8 mouse cellular contexts compared by ENCODE assay signal in the genomic region with DNA sequence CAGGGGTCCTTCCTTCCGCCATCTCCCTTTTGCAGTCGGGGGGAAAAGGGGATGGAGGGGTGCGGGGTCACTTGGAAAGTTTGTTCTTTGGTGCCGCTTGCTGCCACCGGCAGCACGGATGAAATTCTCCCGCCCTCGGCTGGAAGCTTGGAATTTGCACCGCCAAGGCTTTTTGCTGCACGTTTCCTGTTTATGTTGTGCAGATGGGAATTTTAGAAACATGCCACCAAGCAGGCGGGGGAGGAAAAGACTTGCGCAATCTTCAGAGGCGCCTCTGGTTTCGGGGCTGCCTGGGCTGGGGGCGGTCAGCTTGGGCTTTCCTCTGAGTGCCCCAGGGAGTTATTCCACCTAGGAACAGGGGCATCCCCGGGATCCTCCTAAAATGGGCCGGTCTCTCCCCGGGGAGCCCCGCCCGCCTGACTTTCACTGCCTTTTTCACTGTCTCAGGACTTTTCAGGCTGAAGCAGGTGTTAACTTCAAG. TPM values are rescaled to one million over a fixed set of nuclear protein-coding genes. Genes with fewer than 3 reads are reported as not detected.
DNase-seq lines count a peak whose midpoint lies in the region; ATAC-seq and TF ChIP-seq lines count a peak whose summit lies in the region.

No protein-coding gene starts in this region.

- no peak for ATAC-seq in heart, postnatal 0 days (ENCODE audit: insufficient read depth, low read depth)
- ATAC-seq in liver, embryonic 15.5 days (ENCODE audit: insufficient read depth), result peak; percentile 35; the same call in 1 of the 2 replicates
- ATAC-seq in neural tube, embryonic 15.5 days (ENCODE audit: low FRiP score), result peak; percentile 37
- no peak for ATAC-seq in granulocyte monocyte progenitor cell, adult 5-6 weeks (replicated peaks; ENCODE audit: poor library complexity, severe bottlenecking)

- H3K27me3 ChIP-seq in C2C12 (ENCODE audit: control insufficient read depth, insufficient read depth, insufficient read length), result no peaks in the 10 kb centered on the region
- H3K27me3 ChIP-seq in forebrain, embryonic 10.5 days (ENCODE audit: poor library complexity, severe bottlenecking), result peaks cover 24% of the 10 kb centered on the region
- no peaks in the 10 kb centered on the region for H3K27me3 ChIP-seq in heart, postnatal 0 days (ENCODE audit: control insufficient read depth, insufficient read depth, low read length)
- peaks cover 88% of the 10 kb centered on the region for H3K27me3 ChIP-seq in liver, embryonic 15.5 days
- H3K27me3 ChIP-seq in neural tube, embryonic 15.5 days (replicated peaks), result 0 out of 2 replicates have a peak, but pooled peaks cover 4% of the 10 kb centered on the region

- no peaks in the 10 kb centered on the region for H3K9me3 ChIP-seq in forebrain, embryonic 10.5 days
- no peaks in the 10 kb centered on the region for H3K9me3 ChIP-seq in heart, postnatal 0 days (replicated peaks; ENCODE audit: control insufficient read depth, low read length)
- H3K9me3 ChIP-seq in liver, embryonic 15.5 days (replicated peaks), result no peaks in the 10 kb centered on the region
- no peaks in the 10 kb centered on the region for H3K9me3 ChIP-seq in neural tube, embryonic 15.5 days (replicated peaks)

- peaks cover 5% of the 10 kb centered on the region for H3K36me3 ChIP-seq in C2C12 (ENCODE audit: control insufficient read depth, insufficient read depth)
- no peaks in the 10 kb centered on the region for H3K36me3 ChIP-seq in forebrain, embryonic 10.5 days (replicated peaks)
- no peaks in the 10 kb centered on the region for H3K36me3 ChIP-seq in heart, postnatal 0 days (replicated peaks; ENCODE audit: control insufficient read depth, insufficient read depth, low read length)
- H3K36me3 ChIP-seq in liver, embryonic 15.5 days (replicated peaks), result no peaks in the 10 kb centered on the region
- no peaks in the 10 kb centered on the region for H3K36me3 ChIP-seq in neural tube, embryonic 15.5 days

- H3K27ac ChIP-seq in forebrain, embryonic 10.5 days, result peak overlapping the region; percentile 98
- H3K27ac ChIP-seq in heart, postnatal 0 days (ENCODE audit: low read depth), result peak overlapping the region; percentile 100
- peak overlapping the region; percentile 89 for H3K27ac ChIP-seq in liver, embryonic 15.5 days (replicated peaks)
- peak overlapping the region; percentile 99 for H3K27ac ChIP-seq in neural tube, embryonic 15.5 days (replicated peaks)

- H3K4me1 ChIP-seq in forebrain, embryonic 10.5 days, result peaks cover 26% of the 10 kb centered on the region
- peaks cover 35% of the 10 kb centered on the region for H3K4me1 ChIP-seq in heart, postnatal 0 days (ENCODE audit: control insufficient read depth, insufficient read depth)
- peaks cover 19% of the 10 kb centered on the region for H3K4me1 ChIP-seq in liver, embryonic 15.5 days (replicated peaks)
- H3K4me1 ChIP-seq in neural tube, embryonic 15.5 days, result peaks cover 31% of the 10 kb centered on the region

- peaks cover 30% of the 10 kb centered on the region for H3K79me2 ChIP-seq in C2C12 (ENCODE audit: control insufficient read depth, insufficient read depth)

- H3K4me3 ChIP-seq in C2C12 (ENCODE audit: insufficient read depth, poor library complexity, severe bottlenecking), result peak overlapping the region; percentile 45
- peak overlapping the region; percentile 93 for H3K4me3 ChIP-seq in forebrain, embryonic 10.5 days
- H3K4me3 ChIP-seq in heart, postnatal 0 days (ENCODE audit: low read depth, low read length), result peak overlapping the region; percentile 92
- H3K4me3 ChIP-seq in liver, embryonic 15.5 days (replicated peaks), result peak overlapping the region; percentile 63
- H3K4me3 ChIP-seq in neural tube, embryonic 15.5 days (replicated peaks), result peak overlapping the region; percentile 93

- no peak for TF ChIP-seq CTCF in C2C12 (IDR thresholded peaks at IDR 0.05; ENCODE audit: control insufficient read depth, insufficient read depth, insufficient read length)
- no peak for TF ChIP-seq CTCF in heart, postnatal 0 days (IDR thresholded peaks at IDR 0.05; ENCODE audit: low read depth)

- peaks cover 21% of the 10 kb centered on the region for H3K79me3 ChIP-seq in C2C12 (ENCODE audit: low read depth)

- peak overlapping the region; percentile 28 for H3ac ChIP-seq in C2C12 (ENCODE audit: control insufficient read depth, insufficient read length, low read depth)

- H3K4me2 ChIP-seq in heart, postnatal 0 days (ENCODE audit: low read depth, low read length), result peak overlapping the region; percentile 85
- H3K4me2 ChIP-seq in liver, embryonic 15.5 days, result peak overlapping the region; percentile 71
- H3K4me2 ChIP-seq in neural tube, embryonic 15.5 days, result peak overlapping the region; percentile 92

- WGBS in forebrain, embryonic 10.5 days, result under 1% methylated on average over 20 of the region's 20 CpGs
- 2% methylated on average over 19 of the region's 20 CpGs for whole genome bisulfite sequencing in heart, postnatal 0 days
- WGBS in liver, embryonic 15.5 days (ENCODE audit: insufficient replicate concordance), result 2% methylated on average over 20 of the region's 20 CpGs
- WGBS in neural tube, embryonic 15.5 days, result under 1% methylated on average over 20 of the region's 20 CpGs

- TF ChIP-seq EP300 in heart, postnatal 0 days (IDR thresholded peaks at IDR 0.05; ENCODE audit: low read depth), result no peak

- DNase-seq in adrenal gland, adult 2 months, result peak; percentile 84
- DNase-seq in forebrain, embryonic 10.5 days (ENCODE audit: extremely low spot score, low spot score), result peak; percentile 70
- peak; percentile 61 for DNase-seq in heart, postnatal 0 days (ENCODE audit: low spot score)
- peak; percentile 88 for DNase-seq in kidney, postnatal 14 days

- H3K9ac ChIP-seq in heart, postnatal 0 days (replicated peaks; ENCODE audit: low read depth, low read length), result peak overlapping the region; percentile 97
- H3K9ac ChIP-seq in liver, embryonic 15.5 days, result peak overlapping the region; percentile 50
- H3K9ac ChIP-seq in neural tube, embryonic 15.5 days (replicated peaks), result peak overlapping the region; percentile 96

TF ChIP-seq in C2C12, 6 proteins besides CTCF, POLR2A, EP300 and RAD21:
- TF ChIP-seq MYOD1 (IDR thresholded peaks at IDR 0.05; ENCODE audit: control insufficient read depth, insufficient read length, low read depth) (no peak), MYOG (IDR thresholded peaks at IDR 0.05; ENCODE audit: control insufficient read depth, extremely low read depth, insufficient read length) (no peak), FOSL1 (IDR thresholded peaks at IDR 0.05; ENCODE audit: insufficient read depth, low read length, poor library complexity, severe bottlenecking) (no peak), USF1 (IDR thresholded peaks at IDR 0.05; ENCODE audit: low read depth) (no peak), CEBPB (IDR thresholded peaks at IDR 0.05; ENCODE audit: low read depth) (peak; percentile 93), MAX (IDR thresholded peaks at IDR 0.05) (peak; percentile 30)

RNA-seq across cellular contexts. Expression of a gene that starts 0.5 kb away (rescaled TPM):
- 7.5 TPM for polyA plus RNA-seq in C2C12 (2012; fragmentation: generic; extraction: Trizol)
- total RNA-seq in adrenal gland, adult 2 months (2021), result 10 to 100 TPM; 42.6 to 43.8 TPM
- polyA plus RNA-seq in adrenal gland, adult 2 months (2012; rRNA removed), result 7.3 and 8.0 TPM in 2 replicates
- 31.0 and 32.3 TPM in 2 replicates for polyA plus RNA-seq in forebrain, embryonic 10.5 days (2016; fragmentation: Nextera tagmentation; extraction: Ambion mirVana)
- total RNA-seq in heart, postnatal 0 days (2014; rRNA removed; ENCODE audit: low replicate concordance), result 56.9 and 64.6 TPM in 2 replicates
- polyA plus RNA-seq in heart, postnatal 0 days (2015; fragmentation: Nextera tagmentation; extraction: Ambion mirVana), result 19.2 and 21.3 TPM in 2 replicates
- 5.3 and 7.1 TPM in 2 replicates for polyA plus RNA-seq in liver, embryonic 15.5 days (2015; fragmentation: Nextera tagmentation; extraction: Ambion mirVana)
- polyA plus RNA-seq in neural tube, embryonic 15.5 days (2015; fragmentation: Nextera tagmentation; extraction: Ambion mirVana), result 46.1 and 51.3 TPM in 2 replicates
- total RNA-seq in granulocyte monocyte progenitor cell, adult 5-6 weeks (2014; fragmentation: Nextera tagmentation), result 2.5 TPM in 1 of 2 replicates, not detected in the other
- total RNA-seq in granulocyte monocyte progenitor cell, adult 5-6 weeks (2017), result 0.26 and 0.52 TPM in 2 replicates

RNA-seq across cellular contexts. Expression of a gene that starts 12.3 kb away (rescaled TPM):
- 0.09 TPM for polyA plus RNA-seq in C2C12 (2012; fragmentation: generic; extraction: Trizol)
- 10 to 100 TPM; 12.0 to 31.5 TPM for total RNA-seq in adrenal gland, adult 2 months (2021)
- polyA plus RNA-seq in adrenal gland, adult 2 months (2012; rRNA removed), result 11.7 and 25.1 TPM in 2 replicates
- 4.1 and 5.2 TPM in 2 replicates for polyA plus RNA-seq in forebrain, embryonic 10.5 days (2016; fragmentation: Nextera tagmentation; extraction: Ambion mirVana)
- total RNA-seq in heart, postnatal 0 days (2014; rRNA removed; ENCODE audit: low replicate concordance), result 9.4 and 18.0 TPM in 2 replicates
- 34.5 and 39.7 TPM in 2 replicates for polyA plus RNA-seq in heart, postnatal 0 days (2015; fragmentation: Nextera tagmentation; extraction: Ambion mirVana)
- 2.2 and 2.7 TPM in 2 replicates for polyA plus RNA-seq in liver, embryonic 15.5 days (2015; fragmentation: Nextera tagmentation; extraction: Ambion mirVana)
- polyA plus RNA-seq in neural tube, embryonic 15.5 days (2015; fragmentation: Nextera tagmentation; extraction: Ambion mirVana), result 4.3 and 6.8 TPM in 2 replicates
- not detected in 2 replicates for total RNA-seq in granulocyte monocyte progenitor cell, adult 5-6 weeks (2014; fragmentation: Nextera tagmentation)
- not detected in 2 replicates for total RNA-seq in granulocyte monocyte progenitor cell, adult 5-6 weeks (2017)

Comparison
In these comparisons a context has a peak if more than half of its experiments do, and no peak if none do; other contexts are left out.
1. ATAC-seq: peak in liver, embryonic 15.5 days (single experiment) and neural tube, embryonic 15.5 days (single experiment); none in heart, postnatal 0 days (single experiment) and granulocyte monocyte progenitor cell, adult 5-6 weeks (single experiment).
2. Peak in every context shown above with its lines, with median percentiles within 50 percentile points of each other: H3K4me3 ChIP-seq, DNase-seq, H3K27ac ChIP-seq, H3K4me2 ChIP-seq and H3K9ac ChIP-seq.